Mouse (Mus musculus) sigmoid colon, adult 10 weeks (tissue): ENCODE results near the gene Klhl5. TPM values are rescaled to one million over a fixed set of nuclear protein-coding genes. Genes with fewer than 3 reads are reported as not detected.

ENCODE experiments used
- polyA plus RNA-seq: library from polyadenylated mRNA; stranded (reverse); fragments of 350-450 nt; fragmentation: Illumina TruSeq; extraction: RNeasy Lipid Tissue Mini Kit (QIAGEN cat#74804); gene quantifications from one replicate; pipeline ENCODE4 v1.2.3, GENCODE M21; 2014; ENCODE audit warnings: low read depth, low replicate concordance

Klhl5 gene
- polyA plus RNA-seq = 56.5 TPM

GRCm38 (mm10) chr5:65106876-65107772, at the start of gene Klhl5:
TSS of gene Klhl5 (plus strand) at chr5:65107539.

GRCm38 (mm10) chr5:65091921-65092320, 15.4 kb upstream of the Klhl5 start, which contains the start of gene Tmem156:
TSS of gene Tmem156 (minus strand) at chr5:65092132.

DNA sequence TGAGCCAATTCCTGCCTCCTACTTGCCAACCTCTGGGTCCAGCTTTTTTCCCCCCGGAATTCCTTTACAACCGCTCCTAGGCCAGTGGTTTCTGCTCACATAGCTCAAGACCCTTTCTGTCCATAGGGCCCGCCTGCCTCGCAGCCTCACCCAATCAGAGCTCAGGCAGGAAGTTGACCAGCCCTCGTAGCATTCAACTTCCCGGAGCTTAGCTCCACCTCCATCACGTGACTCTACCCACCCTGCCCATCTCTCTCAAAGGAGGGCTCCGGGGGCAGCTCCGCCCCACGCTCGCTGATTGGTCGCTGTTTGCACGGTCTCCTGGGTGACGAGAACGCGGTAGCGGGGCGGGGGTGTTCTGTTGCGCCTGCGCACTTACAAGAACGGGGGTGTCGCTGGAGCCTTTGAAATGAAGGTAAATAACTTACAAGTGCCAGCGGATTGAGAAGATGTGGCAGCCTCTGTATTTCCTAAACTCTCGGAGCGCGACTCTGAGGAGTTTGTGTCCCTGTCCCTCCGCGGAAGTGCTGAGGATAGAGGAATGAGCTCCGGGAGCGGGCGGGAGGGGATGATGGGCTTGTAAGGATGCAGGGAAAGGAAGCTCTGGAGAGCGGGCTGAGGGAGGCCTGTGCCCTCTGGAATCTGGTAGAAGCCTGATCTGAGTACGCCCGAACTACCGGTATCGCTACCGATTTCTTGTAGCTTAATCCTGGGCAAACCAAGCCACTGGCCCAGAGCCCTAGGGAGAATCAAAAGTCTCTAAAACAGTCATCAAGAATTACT, 92.2 kb downstream of the Klhl5 start, which contains the start of gene Wdr19:
Gene Wdr19 (plus strand): TSS at position 351 of the 783 bp plus-strand sequence.

Other genes starting within 250 kb of the Klhl5 start
- gene Tlr1, start 174.0 kb upstream of the Klhl5 start, polyA plus RNA-seq = 193 TPM
- gene Tlr6, start 147.4 kb upstream of the Klhl5 start, polyA plus RNA-seq = 2.0 TPM
- gene Fam114a1, start 137.5 kb upstream of the Klhl5 start, polyA plus RNA-seq = 91.2 TPM
- 2.7 TPM for gene Tmem156, start 15.4 kb upstream of the Klhl5 start, polyA plus RNA-seq
- gene Wdr19, start 92.2 kb downstream of the Klhl5 start, polyA plus RNA-seq = 8.8 TPM
- gene Rfc1, start 228.1 kb downstream of the Klhl5 start, polyA plus RNA-seq = 29.7 TPM
- 7.7 TPM for gene Klb, start 240.8 kb downstream of the Klhl5 start, polyA plus RNA-seq